Mouse (Mus musculus): Measurements from ENCODE around the gene Fam240a. TPM values are rescaled to one million over a fixed set of nuclear protein-coding genes. Genes with fewer than 3 reads are reported as not detected.

The Fam240a gene
- polyA plus RNA-seq, 1 experiment from 2014 or later = not detected

DNA sequence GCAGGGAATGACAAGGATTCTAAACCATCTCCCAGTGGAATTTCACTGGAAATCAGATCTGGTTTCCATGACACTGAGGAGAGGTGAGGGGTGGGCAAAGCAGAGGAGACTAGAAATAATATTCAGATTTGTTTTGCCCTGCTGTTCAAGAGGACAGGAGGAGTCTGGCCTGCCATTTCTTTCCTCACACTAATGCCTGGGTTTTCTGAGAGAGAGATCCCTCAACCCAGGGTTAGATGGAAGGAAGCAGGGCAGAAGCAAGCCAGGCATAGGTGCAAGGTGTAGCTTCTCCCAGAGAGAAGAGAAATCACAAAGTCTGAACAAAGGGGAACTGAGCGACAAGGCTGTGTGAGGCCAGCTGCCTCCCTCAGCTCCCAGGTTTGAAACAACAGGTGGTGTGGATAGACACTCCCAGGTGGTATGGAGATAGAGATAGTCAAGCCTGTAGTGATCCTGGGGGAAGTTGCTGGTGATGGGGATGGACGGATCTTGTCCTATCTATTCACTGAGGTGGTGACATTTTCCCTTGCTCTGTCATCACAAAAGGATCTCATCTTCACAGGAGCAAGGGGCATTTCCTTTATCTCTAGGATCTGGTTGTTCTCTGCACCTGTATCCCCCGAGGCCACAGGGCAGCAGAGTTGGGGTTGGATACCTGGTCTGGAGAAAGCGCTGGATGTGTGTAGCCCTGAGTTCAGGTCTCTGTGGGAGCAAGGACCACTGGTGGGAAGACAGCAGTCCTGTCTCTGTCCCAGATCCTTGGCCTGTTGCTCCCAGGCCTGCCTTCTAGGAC lies 8.6 kb downstream of the Fam240a start:
- no peak overlapping the region for H3K27ac ChIP-seq
- no peak overlapping the region for H3K4me3 ChIP-seq
- no peaks in the 10 kb centered on the region for H3K36me3 ChIP-seq
- ATAC-seq (ENCODE audit: insufficient number of reproducible peaks, insufficient read depth, low FRiP score, low TSS enrichment) = no peak
- no peak overlapping the region for H3K4me2 ChIP-seq (replicated peaks)
- no peaks in the 10 kb centered on the region for H3K9me3 ChIP-seq
- no peak overlapping the region for H3K9ac ChIP-seq
- 76% methylated on average over 4 of the region's 4 CpGs for WGBS
- no peaks in the 10 kb centered on the region for H3K4me1 ChIP-seq
- no peaks in the 10 kb centered on the region for H3K27me3 ChIP-seq

DNA sequence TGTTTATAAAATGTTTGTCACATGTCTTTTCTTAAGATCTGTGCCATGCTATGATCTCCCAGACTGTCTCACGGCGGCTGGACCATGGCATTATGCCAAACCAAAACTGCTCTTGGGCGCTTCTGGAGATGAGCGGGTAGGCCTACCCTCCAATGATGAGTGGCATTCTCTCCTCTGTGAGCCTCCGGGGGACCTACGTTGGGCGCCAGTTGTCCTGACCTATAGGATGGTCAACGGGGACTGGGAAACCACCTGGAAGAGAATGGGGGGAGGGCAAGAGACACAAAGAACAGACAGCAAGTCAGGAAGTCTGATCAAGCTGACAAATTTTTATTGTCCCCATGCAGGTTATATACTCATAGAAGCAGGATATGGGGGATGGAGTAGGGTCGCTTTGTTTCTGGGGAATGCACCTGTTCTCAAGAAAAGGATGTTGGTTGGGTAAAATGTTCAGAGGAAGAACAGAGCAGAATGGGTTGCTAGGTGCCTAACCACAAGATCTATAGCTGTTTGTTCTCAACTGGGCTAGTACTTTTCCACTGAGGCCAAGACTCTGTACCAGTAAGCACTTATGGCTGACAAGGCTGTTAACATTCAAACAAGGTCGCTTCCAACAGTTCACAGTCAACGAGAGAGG lies 9.3 kb downstream of the Fam240a start:
- Histone ChIP-seq H3K4me2 (replicated peaks) (no peak overlapping the region), H3K4me1 (no peaks in the 10 kb centered on the region), H3K9me3 (no peaks in the 10 kb centered on the region), H3K27ac (no peak overlapping the region), H3K36me3 (no peaks in the 10 kb centered on the region), H3K9ac (no peak overlapping the region), H3K27me3 (no peaks in the 10 kb centered on the region), H3K4me3 (no peak overlapping the region)
- no peak for ATAC-seq (ENCODE audit: insufficient number of reproducible peaks, insufficient read depth, low FRiP score, low TSS enrichment)
- 92% methylated on average over 11 of the region's 11 CpGs for WGBS

DNA sequence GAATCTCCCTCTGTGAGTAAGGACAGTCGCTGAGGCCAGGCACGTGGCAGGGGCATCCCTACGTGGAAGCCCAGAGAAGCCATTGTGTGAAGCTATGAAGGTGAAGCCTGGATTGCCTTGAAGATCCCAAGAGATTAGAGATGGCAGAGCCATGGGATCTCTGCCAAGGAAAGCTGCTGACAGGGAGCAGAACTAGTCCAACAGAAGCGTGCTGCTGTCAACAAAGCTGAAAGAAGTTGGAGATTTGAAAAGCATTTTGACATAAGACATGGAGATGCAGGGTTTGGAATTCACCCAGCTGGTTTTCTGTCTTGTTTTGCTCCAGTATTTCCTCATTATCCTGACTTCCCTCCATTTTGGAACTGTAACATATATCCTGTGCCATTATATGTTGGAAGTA lies 14.4 kb downstream of the Fam240a start:
- H3K27me3 ChIP-seq = no peaks in the 10 kb centered on the region
- H3K9me3 ChIP-seq = no peaks in the 10 kb centered on the region
- no peak overlapping the region for H3K9ac ChIP-seq
- H3K4me1 ChIP-seq = no peaks in the 10 kb centered on the region
- no peak overlapping the region for H3K4me2 ChIP-seq (replicated peaks)
- H3K27ac ChIP-seq = no peak overlapping the region
- H3K36me3 ChIP-seq = no peaks in the 10 kb centered on the region
- 79% methylated on average over 4 of the region's 4 CpGs for WGBS
- ATAC-seq (ENCODE audit: insufficient number of reproducible peaks, insufficient read depth, low FRiP score, low TSS enrichment) = no peak
- H3K4me3 ChIP-seq = no peak overlapping the region

DNA sequence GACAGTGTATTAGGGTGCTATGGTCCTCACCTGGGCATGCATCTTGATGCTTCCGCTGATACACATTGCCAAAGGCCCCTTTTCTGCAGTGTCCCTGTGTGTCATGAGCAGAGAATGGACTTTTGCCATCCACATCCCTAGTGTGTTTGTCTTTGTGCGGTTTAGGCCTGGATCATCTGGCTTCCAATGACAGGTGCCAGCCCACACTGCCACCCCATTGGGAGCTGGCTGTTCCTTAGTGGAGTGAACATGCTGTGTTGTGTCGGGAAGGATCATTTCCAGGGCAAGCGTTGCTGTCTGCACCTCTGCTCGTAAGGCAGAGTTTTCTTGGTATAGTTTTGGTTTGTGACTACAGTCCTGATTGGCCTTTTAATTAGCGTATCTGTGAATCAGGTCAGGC lies 15.5 kb downstream of the Fam240a start:
- H3K27me3 ChIP-seq = no peaks in the 10 kb centered on the region
- H3K4me1 ChIP-seq = peaks cover 4% of the 10 kb centered on the region
- H3K36me3 ChIP-seq = no peaks in the 10 kb centered on the region
- no peak overlapping the region for H3K4me3 ChIP-seq
- no peak for ATAC-seq (ENCODE audit: insufficient number of reproducible peaks, insufficient read depth, low FRiP score, low TSS enrichment)
- WGBS = 88% methylated on average over 6 of the region's 6 CpGs
- H3K9me3 ChIP-seq = no peaks in the 10 kb centered on the region
- H3K9ac ChIP-seq = no peak overlapping the region
- H3K27ac ChIP-seq = no peak overlapping the region
- H3K4me2 ChIP-seq (replicated peaks) = no peak overlapping the region

DNA sequence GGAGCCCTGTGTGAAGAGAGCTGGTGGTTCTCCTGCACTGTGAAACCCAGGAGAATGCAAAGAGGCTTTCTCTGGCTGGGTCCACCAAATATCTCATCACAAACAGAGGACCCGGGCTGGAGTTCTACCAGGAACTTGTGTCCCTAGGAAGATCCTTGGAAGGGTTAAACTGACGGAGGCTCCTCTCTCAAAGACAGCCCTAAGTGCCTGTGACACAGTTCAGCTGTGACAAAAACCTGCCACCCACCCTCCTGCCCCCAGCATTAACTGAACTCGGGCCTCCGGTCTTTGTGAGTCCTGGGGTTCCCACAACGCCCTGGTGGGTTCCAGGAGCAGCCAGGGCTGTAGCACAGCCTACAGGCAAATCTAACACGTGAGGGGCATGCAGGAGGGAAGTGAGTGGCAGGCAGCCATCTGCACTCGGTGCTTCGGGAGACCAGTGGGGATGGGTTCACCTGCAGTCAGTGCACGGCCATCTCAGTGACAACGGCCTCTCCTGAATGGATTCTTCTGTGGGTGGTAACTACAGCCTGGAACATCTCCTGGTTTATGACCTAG lies 17.1 kb downstream of the Fam240a start:
- WGBS = 61% methylated on average over 10 of the region's 10 CpGs
- H3K9ac ChIP-seq = no peak overlapping the region
- H3K9me3 ChIP-seq = no peaks in the 10 kb centered on the region
- H3K27ac ChIP-seq = no peak overlapping the region
- no peak overlapping the region for H3K4me3 ChIP-seq
- H3K4me2 ChIP-seq (replicated peaks) = no peak overlapping the region
- H3K27me3 ChIP-seq = no peaks in the 10 kb centered on the region
- no peak for ATAC-seq (ENCODE audit: insufficient number of reproducible peaks, insufficient read depth, low FRiP score, low TSS enrichment)
- peaks cover 13% of the 10 kb centered on the region for H3K4me1 ChIP-seq
- H3K36me3 ChIP-seq = no peaks in the 10 kb centered on the region

DNA sequence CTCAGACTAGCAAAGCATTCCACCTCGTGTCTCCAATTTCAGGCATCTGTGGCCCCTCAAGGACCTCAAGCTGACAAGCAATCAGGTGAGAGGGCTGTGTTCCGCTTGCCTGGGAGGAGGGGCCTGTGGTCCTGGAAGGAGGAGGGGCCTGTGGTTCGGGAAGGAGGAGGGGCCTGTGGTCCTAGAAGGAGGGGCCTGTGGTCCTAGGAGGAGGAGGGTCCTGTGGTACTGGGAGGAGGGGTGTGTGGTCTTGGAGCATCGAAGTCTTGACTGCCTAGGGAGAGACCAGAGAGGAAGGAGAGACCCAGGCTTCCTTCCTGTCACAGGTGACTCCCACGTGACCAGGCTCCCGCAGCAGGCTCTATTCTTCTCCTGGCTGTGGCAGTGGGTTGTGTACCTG lies 20.1 kb downstream of the Fam240a start:
- Histone ChIP-seq H3K36me3 (no peaks in the 10 kb centered on the region), H3K9ac (no peak overlapping the region), H3K9me3 (no peaks in the 10 kb centered on the region), H3K4me3 (peak overlapping the region; percentile 12; the same call in 1 of the 2 replicates), H3K4me1 (peaks cover 13% of the 10 kb centered on the region), H3K27me3 (0 out of 2 replicates have a peak, but pooled peaks cover 3% of the 10 kb centered on the region), H3K4me2 (replicated peaks) (peak overlapping the region; percentile 28), H3K27ac (0 out of 2 replicates have a peak overlapping the region, but pooled peaks have one; percentile 13)
- WGBS = 4% methylated on average over 6 of the region's 6 CpGs
- ATAC-seq (ENCODE audit: insufficient number of reproducible peaks, insufficient read depth, low FRiP score, low TSS enrichment) = no peak

DNA sequence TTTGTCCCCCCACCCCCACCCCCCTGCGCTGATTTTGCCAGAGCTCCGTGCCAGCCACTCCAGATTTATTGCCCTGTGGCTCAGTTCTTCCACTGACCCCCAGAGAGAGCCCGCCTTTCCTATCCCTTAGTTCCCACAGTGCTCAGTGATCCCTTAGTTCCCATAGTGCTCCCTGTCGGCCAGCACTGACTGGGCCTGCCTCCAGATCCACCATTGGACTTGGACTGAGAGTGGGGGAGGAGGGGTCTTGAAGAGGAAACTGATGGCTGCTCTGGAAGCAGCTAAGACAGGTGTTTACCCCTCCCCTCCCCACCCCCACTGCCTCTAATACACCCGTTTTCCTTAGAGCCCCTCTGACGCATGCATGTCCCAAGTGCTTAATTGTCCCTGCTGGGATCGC lies 20.7 kb downstream of the Fam240a start:
- WGBS = 15% methylated on average over 7 of the region's 7 CpGs
- no peak overlapping the region for H3K9ac ChIP-seq
- H3K4me1 ChIP-seq = peaks cover 13% of the 10 kb centered on the region
- peak overlapping the region; percentile 12; the same call in 1 of the 2 replicates for H3K4me3 ChIP-seq
- H3K9me3 ChIP-seq = no peaks in the 10 kb centered on the region
- no peak for ATAC-seq (ENCODE audit: insufficient number of reproducible peaks, insufficient read depth, low FRiP score, low TSS enrichment)
- H3K27ac ChIP-seq = 0 out of 2 replicates have a peak overlapping the region, but pooled peaks have one; percentile 13
- H3K27me3 ChIP-seq = 0 out of 2 replicates have a peak, but pooled peaks cover 3% of the 10 kb centered on the region
- H3K36me3 ChIP-seq = no peaks in the 10 kb centered on the region
- H3K4me2 ChIP-seq (replicated peaks) = peak overlapping the region; percentile 28

DNA sequence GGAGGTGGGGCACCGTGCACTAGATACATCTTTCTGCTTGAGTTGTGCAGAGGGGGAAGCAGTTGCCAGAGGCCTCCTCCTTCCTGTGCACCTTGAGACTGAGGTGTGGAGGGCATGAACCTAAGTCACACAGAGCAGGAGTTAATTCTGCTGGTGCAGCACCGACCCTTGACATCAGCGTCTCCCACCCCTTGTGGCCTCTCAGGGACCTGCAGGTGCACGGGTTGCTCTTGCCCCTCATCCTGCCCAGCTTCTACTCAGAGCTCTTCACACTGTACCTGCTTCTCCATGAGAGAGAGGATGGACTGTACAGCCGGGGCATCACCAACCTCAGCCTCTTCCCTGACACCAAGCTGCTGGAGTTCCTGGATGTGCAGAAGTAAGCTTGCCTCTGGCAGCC lies 21.2 kb downstream of the Fam240a start:
- no peak for ATAC-seq (ENCODE audit: insufficient number of reproducible peaks, insufficient read depth, low FRiP score, low TSS enrichment)
- peaks cover 13% of the 10 kb centered on the region for H3K4me1 ChIP-seq
- H3K4me3 ChIP-seq = no peak overlapping the region
- no peak overlapping the region for H3K9ac ChIP-seq
- H3K4me2 ChIP-seq (replicated peaks) = no peak overlapping the region
- 0 out of 2 replicates have a peak, but pooled peaks cover 3% of the 10 kb centered on the region for H3K27me3 ChIP-seq
- 65% methylated on average over 5 of the region's 5 CpGs for WGBS
- no peaks in the 10 kb centered on the region for H3K36me3 ChIP-seq
- H3K27ac ChIP-seq = no peak overlapping the region
- no peaks in the 10 kb centered on the region for H3K9me3 ChIP-seq

DNA sequence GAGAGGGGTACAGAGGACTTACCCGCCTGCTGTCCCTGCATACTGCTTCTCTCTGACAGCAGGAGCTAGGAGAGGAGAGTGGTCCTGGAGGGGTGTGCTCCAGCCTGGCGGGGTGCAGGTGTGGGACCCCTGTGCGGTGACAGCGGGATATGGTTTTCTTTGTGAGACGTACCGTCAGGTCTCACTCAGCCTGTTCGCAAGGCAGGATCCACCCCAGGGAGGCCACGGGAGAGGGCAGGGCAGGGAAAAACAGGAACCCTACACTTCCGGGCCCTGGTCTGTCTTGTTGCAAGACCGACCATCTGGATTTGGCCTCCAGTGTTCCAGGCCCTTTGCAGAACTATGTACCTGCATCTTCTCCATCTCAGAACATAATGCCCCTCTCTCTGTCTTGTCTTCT lies 23.2 kb downstream of the Fam240a start:
- Histone ChIP-seq H3K36me3 (no peaks in the 10 kb centered on the region), H3K9ac (no peak overlapping the region), H3K27me3 (peaks cover 3% of the 10 kb centered on the region; the same call in 1 of the 2 replicates), H3K27ac (no peak overlapping the region), H3K9me3 (no peaks in the 10 kb centered on the region), H3K4me3 (no peak overlapping the region), H3K4me1 (peaks cover 13% of the 10 kb centered on the region), H3K4me2 (replicated peaks) (no peak overlapping the region)
- no peak for ATAC-seq (ENCODE audit: insufficient number of reproducible peaks, insufficient read depth, low FRiP score, low TSS enrichment)
- 68% methylated on average over 10 of the region's 10 CpGs for WGBS

DNA sequence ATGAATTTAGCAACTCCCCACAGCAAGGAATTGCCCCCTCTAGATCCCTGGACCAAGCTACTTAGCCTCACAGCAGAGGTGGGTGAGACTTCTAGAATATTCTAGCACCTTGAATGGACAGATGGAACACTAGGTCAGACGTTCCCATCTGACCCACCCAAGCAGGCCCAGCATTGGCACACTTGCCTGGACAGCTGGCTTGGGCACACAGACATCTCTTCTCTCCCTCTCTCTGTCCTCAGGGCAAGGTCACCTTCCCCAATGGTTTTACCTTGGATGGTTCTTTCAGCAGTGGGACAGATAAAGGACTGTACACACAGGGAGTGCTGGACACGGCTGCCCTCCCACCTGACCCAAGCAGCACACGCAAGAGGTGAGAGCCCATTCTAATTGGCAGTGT lies 24.1 kb downstream of the Fam240a start:
- Histone ChIP-seq H3K4me2 (replicated peaks) (no peak overlapping the region), H3K9me3 (no peaks in the 10 kb centered on the region), H3K27me3 (peaks cover 3% of the 10 kb centered on the region; the same call in 1 of the 2 replicates), H3K9ac (no peak overlapping the region), H3K4me1 (peaks cover 13% of the 10 kb centered on the region), H3K4me3 (no peak overlapping the region), H3K27ac (no peak overlapping the region), H3K36me3 (no peaks in the 10 kb centered on the region)
- ATAC-seq (ENCODE audit: insufficient number of reproducible peaks, insufficient read depth, low FRiP score, low TSS enrichment) = no peak
- 86% methylated on average over 3 of the region's 3 CpGs for WGBS

DNA sequence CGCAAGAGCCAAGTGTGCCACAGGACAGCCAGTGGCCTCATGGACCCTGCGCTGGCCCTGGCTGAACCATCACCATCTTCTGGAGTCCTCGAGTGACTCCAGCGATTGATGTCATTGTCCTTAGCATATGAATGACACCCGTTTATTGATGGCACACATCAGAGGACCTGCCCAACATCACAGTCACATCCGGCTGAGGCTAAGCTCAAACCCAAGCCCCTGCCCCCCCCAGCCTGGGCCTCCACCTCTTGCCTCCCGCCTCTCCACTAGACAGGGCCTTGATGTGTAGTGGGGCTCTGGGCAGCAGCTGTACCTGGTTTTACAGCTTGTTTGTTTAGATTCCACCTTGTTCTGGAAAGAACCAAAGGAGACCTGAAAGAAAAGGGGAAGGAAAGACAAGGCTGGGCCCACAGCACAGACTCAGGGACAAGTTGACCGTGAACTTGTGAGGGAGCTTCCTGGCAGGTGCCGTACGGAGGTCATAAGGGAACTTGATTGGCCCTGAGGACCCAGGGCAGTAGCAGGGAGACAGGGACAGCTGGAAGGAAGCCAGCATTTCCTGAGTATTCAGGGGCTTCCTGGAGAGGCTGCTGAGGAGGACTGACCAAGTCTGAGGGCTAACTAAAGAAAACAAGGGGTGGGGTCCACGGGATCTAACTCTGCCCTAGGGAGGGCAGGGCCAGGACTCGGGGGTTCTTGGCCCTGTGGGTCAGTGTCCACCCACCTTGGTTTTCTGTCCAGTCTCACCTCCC lies 25.4 kb downstream of the Fam240a start:
- H3K9me3 ChIP-seq = no peaks in the 10 kb centered on the region
- H3K27me3 ChIP-seq = peaks cover 3% of the 10 kb centered on the region; the same call in 1 of the 2 replicates
- H3K4me3 ChIP-seq = no peak overlapping the region
- no peaks in the 10 kb centered on the region for H3K36me3 ChIP-seq
- peaks cover 9% of the 10 kb centered on the region for H3K4me1 ChIP-seq
- no peak overlapping the region for H3K27ac ChIP-seq
- H3K9ac ChIP-seq = no peak overlapping the region
- H3K4me2 ChIP-seq (replicated peaks) = no peak overlapping the region
- 81% methylated on average over 12 of the region's 12 CpGs for WGBS
- no peak for ATAC-seq (ENCODE audit: insufficient number of reproducible peaks, insufficient read depth, low FRiP score, low TSS enrichment)

Data from embryonic facial prominence, embryonic 12.5 days (tissue).